Mouse (Mus musculus) yolk sac, embryonic 10.5 days (tissue): ENCODE data around the gene Ager.

Source experiments
- DNase-seq: peaks from one replicate; pipeline ENCODE4 v3.0.0-alpha.2; 2017; ENCODE audit warnings: low spot score

The Ager gene

GRCm38 (mm10) chr17:34605609-34606008, 7.9 kb downstream of the Ager start:
- DNase-seq, result peak; percentile 96

- no peak for DNase-seq
Observed at GRCm38 (mm10) chr17:34606186-34607039, 8.8 kb downstream of the Ager start.

GRCm38 (mm10) chr17:34607997-34608396, 10.3 kb downstream of the Ager start:
- no peak for DNase-seq

GRCm38 (mm10) chr17:34611050-34611449, 13.4 kb downstream of the Ager start:
- no peak for DNase-seq

GRCm38 (mm10) chr17:34613054-34613645, 15.5 kb downstream of the Ager start:
- DNase-seq, result no peak

- no peak for DNase-seq
Observed at GRCm38 (mm10) chr17:34613830-34614229, 16.2 kb downstream of the Ager start.

GRCm38 (mm10) chr17:34615871-34616270, 18.2 kb downstream of the Ager start, which contains the start of gene Egfl8:
TSS of gene Egfl8 (minus strand) at chr17:34615971.
- no peak for DNase-seq

GRCm38 (mm10) chr17:34618999-34619398, 21.3 kb downstream of the Ager start:
- peak; percentile 49 for DNase-seq

GRCm38 (mm10) chr17:34621006-34621405, 23.3 kb downstream of the Ager start:
- no peak for DNase-seq

GRCm38 (mm10) chr17:34623161-34623560, 25.5 kb downstream of the Ager start:
- DNase-seq, result no peak

- DNase-seq, result no peak
Observed at GRCm38 (mm10) chr17:34624981-34625380, 27.3 kb downstream of the Ager start.

GRCm38 (mm10) chr17:34626062-34626772, 28.6 kb downstream of the Ager start:
- DNase-seq, result no peak

GRCm38 (mm10) chr17:34626773-34627092, 29.1 kb downstream of the Ager start:
- peak; percentile 65 for DNase-seq

GRCm38 (mm10) chr17:34627093-34627942, 29.7 kb downstream of the Ager start:
- peak; percentile 94 for DNase-seq

- no peak for DNase-seq
Observed at GRCm38 (mm10) chr17:34627943-34628643, 30.4 kb downstream of the Ager start, which contains the start of gene Ppt2. TSS of gene Ppt2 (minus strand) at chr17:34628510.

- DNase-seq, result no peak
Observed at GRCm38 (mm10) chr17:34628644-34628967, 30.9 kb downstream of the Ager start.

- no peak for DNase-seq
Observed at GRCm38 (mm10) chr17:34629221-34629751, 31.6 kb downstream of the Ager start, which contains the start of gene Prrt1. TSS of gene Prrt1 (plus strand) at chr17:34629533.

- no peak for DNase-seq
Observed at GRCm38 (mm10) chr17:34629796-34630603, 32.3 kb downstream of the Ager start.

- no peak for DNase-seq
Observed at GRCm38 (mm10) chr17:34630761-34631301, 33.2 kb downstream of the Ager start.

GRCm38 (mm10) chr17:34631647-34632046, 34.0 kb downstream of the Ager start:
- DNase-seq, result no peak
